Mouse (Mus musculus) testis, postnatal 10 days (tissue): Measurements from ENCODE around the gene Calhm5.

Experiments used
- DNase-seq: peaks from one replicate; pipeline ENCODE4 v3.0.0; 2021; ENCODE audit warnings: low spot score

Gene Calhm5

GRCm38 (mm10) chr10:34096418-34096883 is at the start of gene Calhm5:
Gene Calhm5, minus strand, starts transcription at chr10:34096519.
- peak; percentile 43 for DNase-seq

DNA sequence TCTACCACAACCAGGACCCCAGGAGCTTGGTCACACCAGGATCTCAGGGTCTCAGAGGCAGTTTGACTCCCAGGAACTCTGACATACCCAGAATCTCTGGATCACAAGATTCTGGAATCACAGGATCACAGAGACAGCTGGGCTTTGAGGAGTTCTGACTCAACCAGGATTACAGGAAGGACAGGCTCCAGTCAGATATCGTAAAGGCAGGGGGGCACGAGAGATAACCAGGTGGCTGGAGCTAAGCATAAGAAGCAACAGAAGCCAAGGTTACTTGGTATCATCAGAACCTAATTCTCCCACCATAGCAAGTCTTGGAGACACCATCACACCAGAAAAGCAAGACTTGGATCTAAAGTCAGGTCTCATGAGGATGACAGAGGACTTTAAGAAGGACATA is 45.4 kb upstream of the Calhm5 start:
- no peak for DNase-seq

DNA sequence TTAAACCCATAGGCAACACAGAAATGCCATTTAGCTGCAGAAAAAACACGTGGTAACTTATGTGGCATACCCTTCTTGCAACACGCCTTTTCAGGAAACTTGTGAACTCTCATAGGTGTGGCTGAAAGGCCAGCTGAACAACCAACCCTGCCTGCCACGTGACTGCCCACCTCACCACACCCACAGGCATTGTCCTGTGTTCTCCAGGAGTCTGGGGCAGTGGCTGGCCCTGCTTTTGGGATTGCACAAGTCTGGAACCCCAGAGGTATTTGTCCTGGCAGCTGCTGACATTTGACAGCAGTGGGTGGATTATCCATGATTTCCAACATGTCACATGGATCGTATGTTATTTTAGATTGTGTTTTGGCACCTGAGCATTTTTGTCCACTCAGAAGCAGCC is 43.4 kb upstream of the Calhm5 start:
- DNase-seq: no peak

DNA sequence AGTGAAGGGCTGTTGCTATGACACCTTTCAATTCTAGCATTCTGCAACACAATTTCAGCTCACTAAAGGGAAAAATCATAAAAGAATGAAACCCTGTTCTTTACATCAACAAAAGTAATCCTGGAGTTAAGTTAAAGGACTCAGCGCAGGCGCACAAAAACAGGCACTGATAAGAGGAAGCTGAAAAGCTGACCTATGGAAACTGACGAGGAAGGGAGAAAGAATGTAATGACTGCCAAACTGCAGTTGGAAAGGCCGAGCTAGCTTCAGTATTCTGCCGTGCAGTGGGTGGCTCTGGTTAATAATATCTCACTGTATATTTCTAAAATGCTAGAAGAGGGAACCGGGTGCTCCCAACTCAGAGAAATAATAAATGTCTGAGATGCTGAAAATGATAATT is 41.7 kb upstream of the Calhm5 start:
- DNase-seq: no peak

- no peak for DNase-seq
Observed at GRCm38 (mm10) chr10:34136432-34136831, 40.1 kb upstream of the Calhm5 start.

DNA sequence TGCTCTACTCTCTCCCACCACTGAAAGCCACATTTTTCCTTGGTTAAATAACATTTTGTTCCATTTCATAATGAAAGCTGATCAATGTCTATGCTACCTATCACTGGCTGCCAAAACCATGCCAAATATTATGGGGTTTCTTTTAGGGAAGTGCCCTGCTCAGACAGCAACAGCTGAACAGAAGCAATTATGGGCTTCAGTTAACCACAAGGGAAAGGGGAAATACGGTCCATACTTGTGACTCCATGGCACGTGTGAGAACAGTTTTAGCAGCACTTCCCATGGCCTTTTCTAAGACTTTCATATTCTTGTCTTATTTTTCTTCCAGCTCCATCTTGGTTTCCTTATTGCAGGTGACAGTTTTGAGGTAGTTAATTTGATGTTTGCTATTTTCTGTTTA is 35.0 kb upstream of the Calhm5 start:
- no peak for DNase-seq

GRCm38 (mm10) chr10:34128391-34128790 is 32.1 kb upstream of the Calhm5 start:
- DNase-seq: no peak

- peak; percentile 52 for DNase-seq
Observed at GRCm38 (mm10) chr10:34127392-34128378, 31.4 kb upstream of the Calhm5 start, which contains the start of gene Calhm6. Gene Calhm6, minus strand, starts transcription at chr10:34127984.

DNA sequence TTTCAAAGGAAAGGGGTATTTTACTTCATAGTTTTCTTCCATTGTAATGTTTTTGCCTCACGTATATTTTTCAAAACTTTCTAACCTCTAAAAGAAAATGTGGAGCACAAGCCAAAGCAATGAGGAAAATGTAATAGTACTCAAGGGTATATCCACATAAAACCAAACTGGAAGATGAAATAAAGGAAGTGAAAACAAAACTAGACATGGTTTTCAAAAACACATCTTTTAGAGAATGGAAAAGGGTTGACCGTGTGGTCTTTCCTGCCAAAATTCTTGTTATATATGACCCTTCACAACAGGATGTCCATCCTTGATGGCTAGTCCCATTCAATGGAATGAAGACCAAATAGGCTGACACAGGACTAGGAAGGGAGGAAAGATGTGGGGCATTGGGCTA is 22.1 kb upstream of the Calhm5 start:
- DNase-seq: no peak

GRCm38 (mm10) chr10:34117770-34118169 is 21.5 kb upstream of the Calhm5 start:
- DNase-seq: no peak

DNA sequence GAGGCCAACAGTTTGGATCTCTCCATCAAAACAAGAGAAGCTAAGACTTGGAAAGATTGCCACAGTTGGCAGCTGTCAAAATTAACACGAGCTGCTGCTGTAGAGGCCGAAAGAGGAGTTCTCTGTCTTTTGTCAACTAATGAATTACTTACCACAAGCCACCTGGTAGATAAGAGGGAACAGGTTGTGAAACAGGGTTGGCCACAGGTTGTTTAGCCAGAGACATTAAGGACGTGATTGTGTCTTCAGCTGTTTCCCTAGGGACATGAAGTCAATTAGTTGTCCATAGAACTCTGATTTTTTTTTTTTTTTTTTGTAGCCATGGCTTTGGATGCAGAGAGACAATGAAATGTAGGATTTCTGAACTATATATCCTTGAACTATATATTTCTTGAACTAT is 20.8 kb upstream of the Calhm5 start:
- no peak for DNase-seq

GRCm38 (mm10) chr10:34111964-34112738 is 15.8 kb upstream of the Calhm5 start:
- DNase-seq: no peak

GRCm38 (mm10) chr10:34110863-34111465 is 14.6 kb upstream of the Calhm5 start:
- DNase-seq: no peak

- no peak for DNase-seq
Observed at GRCm38 (mm10) chr10:34095964-34096363, 355 bp downstream of the Calhm5 start.

DNA sequence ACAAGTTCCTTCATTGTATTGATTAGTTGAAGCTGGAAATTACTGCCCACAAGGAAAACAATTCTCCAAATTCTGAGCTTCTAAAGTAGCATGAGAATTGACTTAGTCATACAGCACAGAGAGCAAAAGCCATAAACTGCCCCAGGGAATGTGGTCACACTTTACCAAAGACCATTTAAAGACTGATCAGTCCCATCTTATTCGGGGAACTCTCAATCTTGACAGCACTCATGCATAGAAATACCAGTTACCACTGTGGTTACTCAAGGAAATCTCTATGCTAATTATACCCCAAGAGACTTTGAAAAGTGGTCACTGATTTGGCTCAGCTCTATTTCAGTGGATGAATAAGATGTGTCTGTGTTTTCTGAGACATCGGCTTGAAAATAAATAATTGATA is 1.2 kb downstream of the Calhm5 start:
- no peak for DNase-seq

DNA sequence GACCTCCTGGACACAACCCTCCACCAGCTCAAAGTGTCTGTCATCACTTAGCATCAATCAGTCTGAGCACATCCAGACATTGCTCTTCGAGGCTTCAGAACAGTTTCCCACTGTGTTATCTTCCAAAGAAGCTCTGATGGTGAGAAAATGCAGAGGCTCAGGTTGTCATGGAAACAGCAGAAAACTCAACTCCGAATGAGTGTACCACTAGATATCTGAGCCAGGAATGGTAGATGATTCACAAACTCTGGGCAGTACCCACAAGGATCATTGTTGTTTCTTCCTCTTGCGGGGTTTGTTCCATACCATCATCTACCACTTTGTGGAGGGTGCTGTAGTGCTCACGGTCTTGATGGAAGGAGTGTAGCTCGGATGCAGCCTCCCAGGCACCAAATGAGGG is 4.4 kb downstream of the Calhm5 start:
- DNase-seq: no peak

GRCm38 (mm10) chr10:34090481-34090880 is 5.8 kb downstream of the Calhm5 start:
- no peak for DNase-seq

- DNase-seq: no peak
Observed at GRCm38 (mm10) chr10:34089517-34089916, 6.8 kb downstream of the Calhm5 start.

- no peak for DNase-seq
Observed at GRCm38 (mm10) chr10:34088515-34088914, 7.8 kb downstream of the Calhm5 start.

DNA sequence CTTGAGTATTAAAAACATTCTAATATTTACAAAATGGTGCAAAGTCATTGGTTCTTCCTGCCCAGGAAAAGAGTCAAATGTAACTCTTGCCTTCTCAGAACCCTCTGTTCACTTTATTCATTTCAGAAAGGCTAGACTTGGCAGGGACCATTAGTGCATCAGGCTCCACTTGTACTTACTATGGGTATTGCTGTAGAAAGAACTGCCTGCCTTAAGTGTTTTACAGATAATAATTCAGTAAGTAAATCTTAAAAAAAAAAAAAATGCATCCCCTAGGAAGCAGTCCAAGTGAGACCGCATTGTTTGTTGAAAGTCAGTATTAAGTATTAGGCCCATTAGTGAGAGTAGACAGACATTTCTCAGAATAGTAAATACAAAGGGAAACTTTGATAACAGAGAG is 9.8 kb downstream of the Calhm5 start:
- no peak for DNase-seq

DNA sequence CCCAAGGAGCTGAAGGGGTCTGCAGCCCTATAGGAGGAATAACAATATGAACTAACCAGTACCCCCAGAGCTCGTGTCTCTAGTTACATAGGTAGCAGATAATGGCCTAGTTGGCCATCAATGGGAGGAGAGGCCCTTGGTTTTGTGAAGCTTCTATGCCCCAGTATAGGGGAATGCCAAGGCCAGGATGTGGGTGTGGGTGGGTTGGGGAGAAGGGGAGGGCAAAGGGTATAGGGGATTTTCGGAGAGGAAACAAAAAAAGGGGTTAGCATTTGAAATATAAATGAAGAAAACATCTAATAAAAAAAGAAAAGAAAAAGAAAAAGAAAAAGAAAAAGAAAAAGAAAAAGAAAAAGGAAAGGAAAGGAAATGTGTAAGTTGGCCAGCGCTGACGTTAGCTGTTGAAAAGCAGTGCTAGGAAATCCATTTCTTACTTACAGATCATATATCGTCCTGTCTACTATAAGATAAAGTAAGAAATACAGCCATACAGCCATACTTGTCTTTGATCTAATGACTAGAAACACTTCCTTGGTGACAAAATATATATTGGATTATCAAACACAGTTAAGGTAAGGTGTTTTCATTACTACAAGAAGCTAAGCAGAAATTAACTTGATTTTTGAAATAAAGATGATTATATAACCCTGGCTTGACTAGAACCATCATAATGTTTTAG is 21.7 kb downstream of the Calhm5 start:
- DNase-seq: no peak

GRCm38 (mm10) chr10:34071650-34072049 is 24.7 kb downstream of the Calhm5 start:
- no peak for DNase-seq
